Mouse (Mus musculus) MEL (cell line): Measurements from ENCODE around the gene Mybphl.

Experiments used
- CHD1 ChIP-seq: IDR thresholded peaks from 2 replicates; pipeline ENCODE4 v1.6.1; 2012; ENCODE audit warnings: low read depth, mild to moderate bottlenecking, inconsistent platforms, low read length, improper control_type of control experiment
- CTCF ChIP-seq, 3 experiments: IDR thresholded peaks in 2 of 3; conservative IDR thresholded peaks in 1 of 3; 2 replicates each; pipeline ENCODE4 v1.5.1; 2011 to 2012; ENCODE audit warnings: low read length in 3 of 3, low read depth in 2 of 3, mild to moderate bottlenecking in 2 of 3, improper control_type of control experiment in 1 of 3, inconsistent platforms in 1 of 3, mixed read lengths in 1 of 3, moderate library complexity in 1 of 3; ENCODE audit not compliant: control insufficient read depth in 1 of 3, insufficient read depth in 1 of 3, poor library complexity in 1 of 3, severe bottlenecking in 1 of 3
- MAFK ChIP-seq: IDR thresholded peaks from 2 replicates; pipeline ENCODE4 v1.6.1; 2011; ENCODE audit warnings: low read depth, mild to moderate bottlenecking, low read length, improper control_type of control experiment, borderline replicate concordance
- MAX ChIP-seq: IDR thresholded peaks from 2 replicates; pipeline ENCODE4 v1.6.1; 2011; ENCODE audit warnings: low read length, improper control_type of control experiment
- MAZ ChIP-seq: IDR thresholded peaks from 2 replicates; pipeline ENCODE4 v1.6.1; 2012; ENCODE audit warnings: low read depth, mild to moderate bottlenecking, inconsistent platforms, low read length, improper control_type of control experiment
- POLR2A ChIP-seq, 2 experiments: IDR thresholded peaks; 2 replicates each; pipeline ENCODE4 v1.6.1; 2011 to 2012; ENCODE audit warnings: low read length in 2 of 2, mild to moderate bottlenecking in 2 of 2, control low read depth in 1 of 2, improper control_type of control experiment in 1 of 2, low read depth in 1 of 2, moderate library complexity in 1 of 2; ENCODE audit not compliant: control insufficient read depth in 1 of 2, insufficient read depth in 1 of 2, poor library complexity in 1 of 2
- POLR2AphosphoS2 ChIP-seq: IDR thresholded peaks from 2 replicates; pipeline ENCODE4 v1.6.1; 2011; ENCODE audit warnings: low read length, improper control_type of control experiment
- TCF12 ChIP-seq: IDR thresholded peaks from 2 replicates; pipeline ENCODE4 v1.6.1; 2014; ENCODE audit warnings: low read depth, mild to moderate bottlenecking, inconsistent platforms, low read length, improper control_type of control experiment, moderate library complexity
- ZC3H11A ChIP-seq: IDR thresholded peaks from 2 replicates; pipeline ENCODE4 v1.6.1; 2012; ENCODE audit warnings: low read depth, mild to moderate bottlenecking, inconsistent platforms, low read length, improper control_type of control experiment
- ZNF384 ChIP-seq: IDR thresholded peaks from 2 replicates; pipeline ENCODE4 v1.6.1; 2012; ENCODE audit warnings: low read depth, mild to moderate bottlenecking, inconsistent platforms, low read length, improper control_type of control experiment

GRCm38 (mm10) chr3:108327916-108328315, 36.8 kb upstream of the Mybphl start:
- TF ChIP-seq POLR2A (IDR thresholded peaks at IDR 0.05; ENCODE audit: control insufficient read depth in 1 of 2, insufficient read depth in 1 of 2, low read depth in 1 of 2, low read length in 2 of 2, poor library complexity in 1 of 2) (no peak), TCF12 (no peak), CTCF (IDR thresholded peaks at IDR 0.05 in 2 of 3, conservative IDR thresholded peaks at IDR 0.05 in 1 of 3; ENCODE audit: control insufficient read depth in 1 of 3, insufficient read depth in 1 of 3, low read depth in 2 of 3, low read length in 3 of 3, poor library complexity in 1 of 3, severe bottlenecking in 1 of 3) (no peak), MAZ (no peak), CHD1 (no peak), MAX (no peak), ZC3H11A (no peak), MAFK (no peak), POLR2AphosphoS2 (no peak), ZNF384 (no peak)
